Mouse (Mus musculus): ENCODE results near the gene Tcfl5. TPM values are rescaled to one million over a fixed set of nuclear protein-coding genes. Genes with fewer than 3 reads are reported as not detected.

Gene Tcfl5
- total RNA-seq, 1 experiment: 44.9 TPM

DNA sequence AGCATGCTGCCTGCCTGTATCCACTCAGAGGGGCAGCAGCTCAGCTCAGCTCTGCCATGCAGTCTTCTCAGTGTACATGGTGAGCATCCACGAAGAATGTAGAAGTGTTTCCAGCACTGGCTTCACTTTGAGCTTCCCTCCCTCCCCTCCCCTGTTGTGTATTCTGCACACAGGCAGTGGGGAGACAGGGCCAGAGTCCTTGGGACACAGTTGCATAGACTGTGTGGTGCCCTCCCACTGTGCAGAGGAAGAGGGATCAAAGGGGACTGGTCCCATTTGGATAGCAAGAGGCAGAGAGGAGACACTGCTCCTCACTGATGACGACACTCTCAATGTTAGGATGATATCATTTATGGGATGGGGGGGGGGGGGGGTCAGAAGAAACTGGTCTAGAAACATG lies 38.7 kb upstream of the Tcfl5 start:
- Histone ChIP-seq H3K4me1 (ENCODE audit: control insufficient read depth in 2 of 2, insufficient read depth in 2 of 2, low read length in 2 of 2, poor library complexity in 1 of 2) (peaks cover 0 to 12% of the 10 kb centered on the region in 2 experiments; a peak in 2 of 4 replicates), H3K9ac (ENCODE audit: insufficient read depth, low read depth, low read length, poor library complexity, severe bottlenecking) (no peak overlapping the region), H3K36me3 (ENCODE audit: control insufficient read depth, insufficient read depth, low read length, poor library complexity, severe bottlenecking) (peaks cover 44% of the 10 kb centered on the region), H3K9me3 (ENCODE audit: control insufficient read depth, insufficient read depth, low read depth, low read length) (no peaks in the 10 kb centered on the region), H3K4me3 (ENCODE audit: insufficient read depth in 1 of 2, low read depth in 1 of 2, low read length in 2 of 2, poor library complexity in 1 of 2, severe bottlenecking in 1 of 2) (no peak overlapping the region), H3K27ac (ENCODE audit: insufficient read depth, low read depth, low read length, poor library complexity, severe bottlenecking) (no peak overlapping the region)
- no peak for DNase-seq (ENCODE audit: low read depth, low spot score)
- in situ Hi-C loops (cut with MboI; ENCODE audit: low sequenced_read_pairs in 2 of 2, unreplicated experiment in 2 of 2): no loop called here
- no peak for TF ChIP-seq CHD2 (IDR thresholded peaks at IDR 0.05; ENCODE audit: low read depth, low read length)
- no peak for TF ChIP-seq ZNF384 (IDR thresholded peaks at IDR 0.05; ENCODE audit: low read depth, low read length)
- no peak for TF ChIP-seq MAFK (IDR thresholded peaks at IDR 0.05; ENCODE audit: insufficient read depth, low read depth, low read length)
- TF ChIP-seq HCFC1 (IDR thresholded peaks at IDR 0.05; ENCODE audit: borderline replicate concordance, insufficient read depth, low read length): no peak
- no peak for TF ChIP-seq ZC3H11A (IDR thresholded peaks at IDR 0.05; ENCODE audit: borderline replicate concordance, low read depth, low read length)

DNA sequence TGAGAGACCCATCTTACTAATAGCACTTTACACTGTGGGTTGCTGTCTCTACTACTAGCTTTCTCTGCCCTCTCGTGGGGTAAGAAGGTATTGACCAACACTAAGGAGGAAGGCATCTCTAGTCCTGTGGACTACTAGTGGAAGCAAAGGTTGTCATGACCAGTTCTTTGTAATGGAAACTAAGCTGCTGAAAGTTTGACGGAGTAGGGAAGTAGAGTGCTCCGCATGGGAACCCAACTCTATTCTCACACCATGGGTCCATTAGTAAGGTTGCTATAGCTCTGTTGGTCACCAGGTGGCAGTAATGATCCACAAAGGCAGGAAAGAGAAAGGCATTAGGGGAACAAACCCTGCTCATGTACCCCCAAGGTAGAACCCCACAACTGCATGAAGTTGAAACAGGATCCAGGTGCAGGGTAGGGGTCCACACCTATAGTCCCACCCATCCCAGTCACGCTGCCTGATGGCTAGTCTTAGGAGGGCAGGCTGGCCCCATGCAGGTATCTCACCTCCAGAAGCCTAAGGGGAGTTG lies 36.2 kb upstream of the Tcfl5 start:
- H3K4me1 ChIP-seq (ENCODE audit: control insufficient read depth in 2 of 2, insufficient read depth in 2 of 2, low read length in 2 of 2, poor library complexity in 1 of 2): peaks cover 0 to 12% of the 10 kb centered on the region in 2 experiments; a peak in 2 of 4 replicates
- peaks cover 32% of the 10 kb centered on the region for H3K36me3 ChIP-seq (ENCODE audit: control insufficient read depth, insufficient read depth, low read length, poor library complexity, severe bottlenecking)
- in situ Hi-C loops (cut with MboI; ENCODE audit: low sequenced_read_pairs in 2 of 2, unreplicated experiment in 2 of 2): no loop called here
- H3K9me3 ChIP-seq (ENCODE audit: control insufficient read depth, insufficient read depth, low read depth, low read length): no peaks in the 10 kb centered on the region
- DNase-seq (ENCODE audit: low read depth, low spot score): peak; percentile 70
- no peak overlapping the region for H3K9ac ChIP-seq (ENCODE audit: insufficient read depth, low read depth, low read length, poor library complexity, severe bottlenecking)
- H3K27ac ChIP-seq (ENCODE audit: insufficient read depth, low read depth, low read length, poor library complexity, severe bottlenecking): no peak overlapping the region; the same call in 1 of the 2 replicates
- TF ChIP-seq CHD2 (IDR thresholded peaks at IDR 0.05; ENCODE audit: low read depth, low read length) (peak; percentile 18; the same call in 1 of the 2 replicates), MAFK (IDR thresholded peaks at IDR 0.05; ENCODE audit: insufficient read depth, low read depth, low read length) (no peak), HCFC1 (IDR thresholded peaks at IDR 0.05; ENCODE audit: borderline replicate concordance, insufficient read depth, low read length) (no peak), ZC3H11A (IDR thresholded peaks at IDR 0.05; ENCODE audit: borderline replicate concordance, low read depth, low read length) (no peak)
- no peak overlapping the region for H3K4me3 ChIP-seq (ENCODE audit: insufficient read depth in 1 of 2, low read depth in 1 of 2, low read length in 2 of 2, poor library complexity in 1 of 2, severe bottlenecking in 1 of 2)

DNA sequence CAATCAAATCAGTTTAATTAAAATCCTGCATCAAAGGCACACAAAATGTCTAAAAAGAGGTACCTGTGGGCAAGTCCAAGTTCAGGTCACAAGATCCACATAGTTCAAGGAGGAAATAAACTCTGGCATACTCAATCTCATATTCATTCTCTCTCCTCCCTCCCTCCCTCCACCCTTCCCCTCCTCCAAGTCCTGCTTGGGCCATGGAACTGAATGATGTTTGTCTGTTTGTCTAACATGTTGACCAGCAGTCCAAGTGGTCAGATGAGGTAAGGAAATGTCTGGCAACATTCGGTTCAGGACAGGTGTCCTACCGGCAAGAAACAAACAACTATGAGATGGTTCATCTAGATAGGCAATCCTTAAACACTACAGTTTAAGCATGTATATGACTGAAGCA lies 34.2 kb upstream of the Tcfl5 start:
- H3K4me3 ChIP-seq (ENCODE audit: insufficient read depth in 1 of 2, low read depth in 1 of 2, low read length in 2 of 2, poor library complexity in 1 of 2, severe bottlenecking in 1 of 2): no peak overlapping the region
- peaks cover 0 to 10% of the 10 kb centered on the region in 2 experiments; a peak in 2 of 4 replicates for H3K4me1 ChIP-seq (ENCODE audit: control insufficient read depth in 2 of 2, insufficient read depth in 2 of 2, low read length in 2 of 2, poor library complexity in 1 of 2)
- in situ Hi-C loops (cut with MboI; ENCODE audit: low sequenced_read_pairs in 2 of 2, unreplicated experiment in 2 of 2): no loop called here
- no peak overlapping the region for H3K9ac ChIP-seq (ENCODE audit: insufficient read depth, low read depth, low read length, poor library complexity, severe bottlenecking)
- peaks cover 31% of the 10 kb centered on the region for H3K36me3 ChIP-seq (ENCODE audit: control insufficient read depth, insufficient read depth, low read length, poor library complexity, severe bottlenecking)
- TF ChIP-seq ZNF384 (IDR thresholded peaks at IDR 0.05; ENCODE audit: low read depth, low read length) (no peak), CHD2 (IDR thresholded peaks at IDR 0.05; ENCODE audit: low read depth, low read length) (no peak), ZC3H11A (IDR thresholded peaks at IDR 0.05; ENCODE audit: borderline replicate concordance, low read depth, low read length) (no peak), HCFC1 (IDR thresholded peaks at IDR 0.05; ENCODE audit: borderline replicate concordance, insufficient read depth, low read length) (no peak), MAFK (IDR thresholded peaks at IDR 0.05; ENCODE audit: insufficient read depth, low read depth, low read length) (no peak)
- no peak overlapping the region for H3K27ac ChIP-seq (ENCODE audit: insufficient read depth, low read depth, low read length, poor library complexity, severe bottlenecking)
- DNase-seq (ENCODE audit: low read depth, low spot score): no peak
- no peaks in the 10 kb centered on the region for H3K9me3 ChIP-seq (ENCODE audit: control insufficient read depth, insufficient read depth, low read depth, low read length)

GRCm38 (mm10) chr2:180662008-180662407 lies 19.5 kb upstream of the Tcfl5 start:
- TF ChIP-seq CHD2 (IDR thresholded peaks at IDR 0.05; ENCODE audit: low read depth, low read length): no peak
- no peak for TF ChIP-seq MAFK (IDR thresholded peaks at IDR 0.05; ENCODE audit: insufficient read depth, low read depth, low read length)
- TF ChIP-seq HCFC1 (IDR thresholded peaks at IDR 0.05; ENCODE audit: borderline replicate concordance, insufficient read depth, low read length): no peak
- TF ChIP-seq ZC3H11A (IDR thresholded peaks at IDR 0.05; ENCODE audit: borderline replicate concordance, low read depth, low read length): no peak
- TF ChIP-seq ZNF384 (IDR thresholded peaks at IDR 0.05; ENCODE audit: low read depth, low read length): no peak
- Histone ChIP-seq H3K9ac (ENCODE audit: insufficient read depth, low read depth, low read length, poor library complexity, severe bottlenecking) (no peak overlapping the region), H3K27ac (ENCODE audit: insufficient read depth, low read depth, low read length, poor library complexity, severe bottlenecking) (no peak overlapping the region), H3K4me1 (ENCODE audit: control insufficient read depth in 2 of 2, insufficient read depth in 2 of 2, low read length in 2 of 2, poor library complexity in 1 of 2) (peaks cover 0 to 9% of the 10 kb centered on the region in 2 experiments; a peak in 2 of 4 replicates), H3K9me3 (ENCODE audit: control insufficient read depth, insufficient read depth, low read depth, low read length) (no peaks in the 10 kb centered on the region), H3K36me3 (ENCODE audit: control insufficient read depth, insufficient read depth, low read length, poor library complexity, severe bottlenecking) (peaks cover 37% of the 10 kb centered on the region), H3K4me3 (ENCODE audit: insufficient read depth in 1 of 2, low read depth in 1 of 2, low read length in 2 of 2, poor library complexity in 1 of 2, severe bottlenecking in 1 of 2) (no peak overlapping the region)
- in situ Hi-C loops (cut with MboI; ENCODE audit: low sequenced_read_pairs in 2 of 2, unreplicated experiment in 2 of 2): no loop called here
- DNase-seq (ENCODE audit: low read depth, low spot score): no peak
